ENCODE assay signal across 16 mouse cellular contexts in genomic region chr2:101923181-101923580, GRCm38 (mm10). TPM values are rescaled to one million over a fixed set of nuclear protein-coding genes. Genes with fewer than 3 reads are reported as not detected.
DNase-seq lines count a peak whose midpoint lies in the region; ATAC-seq lines count a peak whose summit lies in the region.
"Had no signal": no experiment of that assay in that cellular context is flagged by ENCODE, and none has a peak within 500 bp of the region (broad histone marks: within the 10 kb centered on the region; RNA-seq: fewer than 3 reads in every experiment).

No protein-coding gene starts in this region.

- no peaks in the 10 kb centered on the region for H3K9me3 ChIP-seq in kidney, embryonic 14.5 days (ENCODE audit: control insufficient read depth, low read length)
- no peaks in the 10 kb centered on the region for H3K9me3 ChIP-seq in lung, embryonic 15.5 days
- no peaks in the 10 kb centered on the region for H3K9me3 ChIP-seq in forebrain, embryonic 13.5 days (replicated peaks)
- H3K9me3 ChIP-seq: heart, embryonic 15.5 days; hindbrain, embryonic 13.5 days; limb, embryonic 10.5 days had no signal

- peak; percentile 83 for DNase-seq in kidney, adult 11 months
- DNase-seq in large intestine, adult 2 months (ENCODE audit: low read depth, low spot score), result peak; percentile 43
- DNase-seq in yolk sac, embryonic 10.5 days (ENCODE audit: low spot score), result peak; percentile 81
- DNase-seq in right cerebral cortex, adult 2 months (ENCODE audit: low spot score in 2 of 2), result no peak
- DNase-seq: adrenal gland, postnatal 36 days; forebrain, postnatal 0 days; gastrocnemius, postnatal 25 days; right cerebral cortex, postnatal 25 days had no signal

- no peaks in the 10 kb centered on the region for H3K27me3 ChIP-seq in kidney, embryonic 14.5 days (ENCODE audit: control insufficient read depth, insufficient read depth, low read length)
- H3K27me3 ChIP-seq in lung, embryonic 15.5 days, result no peaks in the 10 kb centered on the region
- no peaks in the 10 kb centered on the region for H3K27me3 ChIP-seq in forebrain, embryonic 13.5 days
- H3K27me3 ChIP-seq: heart, embryonic 15.5 days; hindbrain, embryonic 13.5 days had no signal

- ATAC-seq in kidney, embryonic 14.5 days (ENCODE audit: low FRiP score, low TSS enrichment), result no peak
- ATAC-seq in lung, embryonic 15.5 days (ENCODE audit: borderline replicate concordance, extremely low read depth, low FRiP score, low TSS enrichment), result no peak
- no peak for ATAC-seq in forebrain, embryonic 13.5 days
- ATAC-seq in CD4-positive, CD25-positive, alpha-beta regulatory T cell, adult 4 months, result no peak
- ATAC-seq: forebrain, postnatal 0 days had no signal

- no peaks in the 10 kb centered on the region for H3K36me3 ChIP-seq in kidney, embryonic 14.5 days (ENCODE audit: control insufficient read depth, insufficient read depth, low read length)
- H3K36me3 ChIP-seq in lung, embryonic 15.5 days, result no peaks in the 10 kb centered on the region
- no peaks in the 10 kb centered on the region for H3K36me3 ChIP-seq in forebrain, embryonic 13.5 days (ENCODE audit: poor library complexity, severe bottlenecking)
- H3K36me3 ChIP-seq: heart, embryonic 15.5 days; hindbrain, embryonic 13.5 days; limb, embryonic 10.5 days had no signal

- H3K9ac ChIP-seq in kidney, embryonic 14.5 days (ENCODE audit: low read depth, low read length), result no peak overlapping the region
- no peak overlapping the region for H3K9ac ChIP-seq in lung, embryonic 15.5 days
- no peak overlapping the region for H3K9ac ChIP-seq in forebrain, embryonic 13.5 days
- H3K9ac ChIP-seq: forebrain, postnatal 0 days; heart, embryonic 15.5 days; hindbrain, embryonic 13.5 days had no signal

- H3K27ac ChIP-seq in kidney, embryonic 14.5 days (ENCODE audit: low read depth, low read length), result no peak overlapping the region
- peak overlapping the region; percentile 0; the same call in 1 of the 2 replicates for H3K27ac ChIP-seq in lung, embryonic 15.5 days
- no peak overlapping the region for H3K27ac ChIP-seq in forebrain, embryonic 13.5 days
- H3K27ac ChIP-seq: heart, embryonic 15.5 days; hindbrain, embryonic 13.5 days; limb, embryonic 10.5 days had no signal

- WGBS in kidney, embryonic 14.5 days, result 74% methylated on average over 4 of the region's 4 CpGs
- 27% methylated on average over 4 of the region's 4 CpGs for WGBS in large intestine, adult 2 months
- 59% methylated on average over 4 of the region's 4 CpGs for WGBS in lung, embryonic 15.5 days
- WGBS in forebrain, embryonic 13.5 days, result 87% methylated on average over 4 of the region's 4 CpGs

- no peak overlapping the region for H3K4me2 ChIP-seq in kidney, embryonic 14.5 days (replicated peaks; ENCODE audit: low read depth, low read length)
- peak overlapping the region; percentile 3; the same call in 1 of the 2 replicates for H3K4me2 ChIP-seq in lung, embryonic 15.5 days
- no peak overlapping the region for H3K4me2 ChIP-seq in forebrain, embryonic 13.5 days
- H3K4me2 ChIP-seq: heart, embryonic 15.5 days; hindbrain, embryonic 13.5 days had no signal

- no peak overlapping the region for H3K4me3 ChIP-seq in kidney, embryonic 14.5 days (ENCODE audit: low read length)
- H3K4me3 ChIP-seq in lung, embryonic 15.5 days, result no peak overlapping the region
- H3K4me3 ChIP-seq in forebrain, embryonic 13.5 days, result no peak overlapping the region
- H3K4me3 ChIP-seq: heart, embryonic 15.5 days; hindbrain, embryonic 13.5 days; limb, embryonic 10.5 days; myocyte had no signal

- no peaks in the 10 kb centered on the region for H3K4me1 ChIP-seq in kidney, embryonic 14.5 days (ENCODE audit: control insufficient read depth, insufficient read depth, low read length)
- 0 out of 2 replicates have a peak, but pooled peaks cover 7% of the 10 kb centered on the region for H3K4me1 ChIP-seq in lung, embryonic 15.5 days
- H3K4me1 ChIP-seq in forebrain, embryonic 13.5 days, result peaks cover 27% of the 10 kb centered on the region
- H3K4me1 ChIP-seq: heart, embryonic 15.5 days had no signal

RNA-seq across cellular contexts. Expression of gene Commd9, which starts 37.1 kb away (rescaled TPM):
- 61.0 and 61.2 TPM in 2 replicates for polyA plus RNA-seq in kidney, embryonic 14.5 days (2014; fragmentation: Nextera tagmentation; extraction: Ambion mirVana)
- polyA plus RNA-seq in large intestine, adult 2 months (2012; rRNA removed), result 41.4 and 56.9 TPM in 2 replicates
- 58.8 and 64.6 TPM in 2 replicates for polyA plus RNA-seq in lung, embryonic 15.5 days (2015; fragmentation: Nextera tagmentation; extraction: Ambion mirVana)
- 86.8 and 91.1 TPM in 2 replicates for polyA plus RNA-seq in forebrain, embryonic 13.5 days (2015; fragmentation: Nextera tagmentation; extraction: Ambion mirVana)
- 10 to 100 TPM; 27.8 to 37.1 TPM for polyA plus RNA-seq in CD4-positive, CD25-positive, alpha-beta regulatory T cell, adult 4 months (2017; shearing (Covaris generic))

RNA-seq across cellular contexts. Expression of gene Prr5l, which starts 40.4 kb away (rescaled TPM):
- 44.4 and 56.8 TPM in 2 replicates for polyA plus RNA-seq in kidney, embryonic 14.5 days (2014; fragmentation: Nextera tagmentation; extraction: Ambion mirVana)
- 1.7 TPM in 2 replicates for polyA plus RNA-seq in large intestine, adult 2 months (2012; rRNA removed)
- polyA plus RNA-seq in lung, embryonic 15.5 days (2015; fragmentation: Nextera tagmentation; extraction: Ambion mirVana), result 40.5 and 41.7 TPM in 2 replicates
- 8.7 and 11.6 TPM in 2 replicates for polyA plus RNA-seq in forebrain, embryonic 13.5 days (2015; fragmentation: Nextera tagmentation; extraction: Ambion mirVana)
- polyA plus RNA-seq in CD4-positive, CD25-positive, alpha-beta regulatory T cell, adult 4 months (2017; shearing (Covaris generic)), result 1 to 10 TPM; 1.5 to 3.1 TPM

Comparison
In these comparisons a context has a peak if more than half of its experiments do, and no peak if none do; other contexts are left out.
1. DNase-seq: peak in kidney, adult 11 months (single experiment), large intestine, adult 2 months (single experiment) and yolk sac, embryonic 10.5 days (single experiment); none in right cerebral cortex, adult 2 months (0 of 2).